In genomic region chr2:167103546-167103945, GRCm38 (mm10) we compare ENCODE assay signal across 25 mouse cellular contexts. TPM values are rescaled to one million over a fixed set of nuclear protein-coding genes. Genes with fewer than 3 reads are reported as not detected.
DNase-seq lines count a peak whose midpoint lies in the region; ATAC-seq and TF ChIP-seq lines count a peak whose summit lies in the region.
"Had no signal": no experiment of that assay in that cellular context is flagged by ENCODE, and none has a peak within 500 bp of the region (broad histone marks: within the 10 kb centered on the region; RNA-seq: fewer than 3 reads in every experiment).

No protein-coding gene starts in this region.

- H3K27me3 ChIP-seq in hindbrain, postnatal 0 days (ENCODE audit: insufficient read depth, low read length): no peaks in the 10 kb centered on the region
- H3K27me3 ChIP-seq in hindbrain, embryonic 12.5 days: no peaks in the 10 kb centered on the region
- no peaks in the 10 kb centered on the region for H3K27me3 ChIP-seq in midbrain, embryonic 14.5 days (ENCODE audit: control insufficient read depth, insufficient read depth, low read length)
- H3K27me3 ChIP-seq in midbrain, embryonic 11.5 days (ENCODE audit: control insufficient read depth, insufficient read depth, low read length): no peaks in the 10 kb centered on the region
- H3K27me3 ChIP-seq in midbrain, postnatal 0 days (ENCODE audit: insufficient read depth, low read length): no peaks in the 10 kb centered on the region
- H3K27me3 ChIP-seq: CH12.LX; embryonic facial prominence, embryonic 12.5 days; limb, embryonic 12.5 days; Patski had no signal

- WGBS in hindbrain, postnatal 0 days: 52% methylated on average over 7 of the region's 7 CpGs
- 80% methylated on average over 7 of the region's 7 CpGs for WGBS in hindbrain, embryonic 12.5 days
- WGBS in midbrain, embryonic 14.5 days: 65% methylated on average over 7 of the region's 7 CpGs
- 91% methylated on average over 7 of the region's 7 CpGs for WGBS in midbrain, embryonic 11.5 days
- 55% methylated on average over 7 of the region's 7 CpGs for WGBS in midbrain, postnatal 0 days

- H3K4me1 ChIP-seq in hindbrain, postnatal 0 days (ENCODE audit: insufficient read depth, low read length): no peaks in the 10 kb centered on the region
- no peaks in the 10 kb centered on the region for H3K4me1 ChIP-seq in hindbrain, embryonic 12.5 days
- H3K4me1 ChIP-seq in midbrain, embryonic 14.5 days (ENCODE audit: control insufficient read depth, insufficient read depth, low read length): no peaks in the 10 kb centered on the region
- no peaks in the 10 kb centered on the region for H3K4me1 ChIP-seq in midbrain, embryonic 11.5 days (ENCODE audit: control insufficient read depth, insufficient read depth, low read length)
- H3K4me1 ChIP-seq in midbrain, postnatal 0 days (ENCODE audit: insufficient read depth, low read length): no peaks in the 10 kb centered on the region

- H3K36me3 ChIP-seq in hindbrain, postnatal 0 days (ENCODE audit: insufficient read depth, low read length): 0 out of 2 replicates have a peak, but pooled peaks cover 2% of the 10 kb centered on the region
- no peaks in the 10 kb centered on the region for H3K36me3 ChIP-seq in hindbrain, embryonic 12.5 days
- peaks cover 9% of the 10 kb centered on the region for H3K36me3 ChIP-seq in midbrain, embryonic 14.5 days (ENCODE audit: control insufficient read depth, insufficient read depth, low read length)
- no peaks in the 10 kb centered on the region for H3K36me3 ChIP-seq in midbrain, embryonic 11.5 days (ENCODE audit: control insufficient read depth, insufficient read depth, low read length)
- peaks cover 29% of the 10 kb centered on the region for H3K36me3 ChIP-seq in midbrain, postnatal 0 days (ENCODE audit: insufficient read depth, low read length)
- H3K36me3 ChIP-seq: G1E; limb, embryonic 12.5 days had no signal

- H3K9me3 ChIP-seq in hindbrain, postnatal 0 days (ENCODE audit: low read length): no peaks in the 10 kb centered on the region
- H3K9me3 ChIP-seq in hindbrain, embryonic 12.5 days (replicated peaks): no peaks in the 10 kb centered on the region
- no peaks in the 10 kb centered on the region for H3K9me3 ChIP-seq in midbrain, embryonic 14.5 days (ENCODE audit: control insufficient read depth, low read length)
- no peaks in the 10 kb centered on the region for H3K9me3 ChIP-seq in midbrain, embryonic 11.5 days (ENCODE audit: control insufficient read depth, low read length)
- no peaks in the 10 kb centered on the region for H3K9me3 ChIP-seq in midbrain, postnatal 0 days (ENCODE audit: low read length)

- DNase-seq in cerebellum, postnatal 14 days: peak; percentile 79 to 81
- DNase-seq in hindbrain, postnatal 0 days (ENCODE audit: low spot score): peak; percentile 41
- DNase-seq in midbrain, embryonic 14.5 days: peak; percentile 57
- DNase-seq in midbrain, embryonic 11.5 days (ENCODE audit: low spot score, missing footprints): no peak
- DNase-seq in midbrain, postnatal 0 days (ENCODE audit: low spot score): no peak
- no peak for DNase-seq in adrenal gland, postnatal 25 days
- DNase-seq: gastrocnemius, postnatal 14 days; heart, adult 11 months; kidney, adult 18-20 months; liver, postnatal 0 days; lung, postnatal 14 days; thymus, adult 2 months; thymus, postnatal 4 days had no signal

- TF ChIP-seq CTCF in hindbrain, postnatal 0 days (IDR thresholded peaks at IDR 0.05; ENCODE audit: low read depth): no peak
- no peak for TF ChIP-seq CTCF in midbrain, postnatal 0 days (IDR thresholded peaks at IDR 0.05)

- no peak overlapping the region for H3K4me3 ChIP-seq in hindbrain, postnatal 0 days (ENCODE audit: low read length)
- H3K4me3 ChIP-seq in hindbrain, embryonic 12.5 days: no peak overlapping the region
- no peak overlapping the region for H3K4me3 ChIP-seq in midbrain, embryonic 14.5 days (replicated peaks; ENCODE audit: low read depth, low read length)
- no peak overlapping the region for H3K4me3 ChIP-seq in midbrain, embryonic 11.5 days (ENCODE audit: low read depth, low read length)
- no peak overlapping the region for H3K4me3 ChIP-seq in midbrain, postnatal 0 days (ENCODE audit: low read depth, low read length)
- H3K4me3 ChIP-seq: embryonic facial prominence, embryonic 12.5 days; limb, embryonic 12.5 days had no signal

- ATAC-seq in cerebellum, adult (ENCODE audit: insufficient number of reproducible peaks, low FRiP score, low TSS enrichment): no peak
- ATAC-seq in hindbrain, postnatal 0 days: no peak
- no peak for ATAC-seq in hindbrain, embryonic 12.5 days (ENCODE audit: low FRiP score)
- ATAC-seq in midbrain, embryonic 14.5 days (ENCODE audit: low FRiP score, low TSS enrichment): no peak
- no peak for ATAC-seq in midbrain, embryonic 11.5 days (ENCODE audit: low FRiP score)
- ATAC-seq in midbrain, postnatal 0 days (ENCODE audit: low FRiP score): no peak
- ATAC-seq: forebrain, embryonic 16.5 days; liver, postnatal 0 days; Patski had no signal

- no peak overlapping the region for H3K9ac ChIP-seq in hindbrain, postnatal 0 days (replicated peaks; ENCODE audit: low read length)
- no peak overlapping the region for H3K9ac ChIP-seq in hindbrain, embryonic 12.5 days
- H3K9ac ChIP-seq in midbrain, embryonic 14.5 days (replicated peaks; ENCODE audit: low read length): no peak overlapping the region
- no peak overlapping the region for H3K9ac ChIP-seq in midbrain, embryonic 11.5 days (ENCODE audit: low read length)
- H3K9ac ChIP-seq in midbrain, postnatal 0 days (replicated peaks; ENCODE audit: low read length, poor library complexity, severe bottlenecking): no peak overlapping the region
- H3K9ac ChIP-seq: embryonic facial prominence, embryonic 12.5 days; limb, embryonic 12.5 days; liver, postnatal 0 days had no signal

- no peak overlapping the region for H3K4me2 ChIP-seq in hindbrain, postnatal 0 days (ENCODE audit: low read depth, low read length)
- no peak overlapping the region for H3K4me2 ChIP-seq in hindbrain, embryonic 12.5 days (replicated peaks)
- H3K4me2 ChIP-seq in midbrain, embryonic 14.5 days (ENCODE audit: low read length): no peak overlapping the region
- H3K4me2 ChIP-seq in midbrain, embryonic 11.5 days: no peak overlapping the region
- H3K4me2 ChIP-seq in midbrain, postnatal 0 days (ENCODE audit: low read depth, low read length, poor library complexity, severe bottlenecking): no peak overlapping the region
- H3K4me2 ChIP-seq: embryonic facial prominence, embryonic 12.5 days; heart, embryonic 11.5 days; limb, embryonic 12.5 days; liver, embryonic 11.5 days had no signal

- no peak overlapping the region for H3K27ac ChIP-seq in hindbrain, postnatal 0 days
- no peak overlapping the region for H3K27ac ChIP-seq in hindbrain, embryonic 12.5 days
- peak overlapping the region; percentile 52 for H3K27ac ChIP-seq in midbrain, embryonic 14.5 days (replicated peaks; ENCODE audit: low read depth, low read length)
- H3K27ac ChIP-seq in midbrain, embryonic 11.5 days (ENCODE audit: low read depth, low read length): no peak overlapping the region
- peak overlapping the region; percentile 27; the same call in 1 of the 2 replicates for H3K27ac ChIP-seq in midbrain, postnatal 0 days (ENCODE audit: low read depth, low read length)
- H3K27ac ChIP-seq: embryonic facial prominence, embryonic 12.5 days; kidney, postnatal 0 days; limb, embryonic 12.5 days; stomach, postnatal 0 days had no signal

RNA-seq across cellular contexts. Expression of gene Znfx1, which starts 40.7 kb away (rescaled TPM):
- 31.6 and 34.9 TPM in 2 replicates for total RNA-seq in hindbrain, postnatal 0 days (2014; rRNA removed)
- 4.9 and 5.8 TPM in 2 replicates for polyA plus RNA-seq in hindbrain, postnatal 0 days (2015; fragmentation: Nextera tagmentation; extraction: Ambion mirVana)
- 9.4 and 9.7 TPM in 2 replicates for polyA plus RNA-seq in hindbrain, embryonic 12.5 days (2016; fragmentation: Nextera tagmentation; extraction: Ambion mirVana)
- 8.9 and 9.3 TPM in 2 replicates for polyA plus RNA-seq in midbrain, embryonic 14.5 days (2014; fragmentation: Nextera tagmentation; extraction: Ambion mirVana)
- 5.4 and 5.5 TPM in 2 replicates for polyA plus RNA-seq in midbrain, embryonic 11.5 days (2014; fragmentation: Nextera tagmentation; extraction: Ambion mirVana)
- total RNA-seq in midbrain, postnatal 0 days (2014; rRNA removed): 28.4 and 32.2 TPM in 2 replicates
- 4.7 and 6.0 TPM in 2 replicates for polyA plus RNA-seq in midbrain, postnatal 0 days (2015; fragmentation: Nextera tagmentation; extraction: Ambion mirVana)
- 49.2 and 51.7 TPM in 2 replicates for total RNA-seq in adrenal gland, postnatal 25 days (2021)

Comparison
In these comparisons a context has a peak if more than half of its experiments do, and no peak if none do; other contexts are left out.
1. DNase-seq: peak in cerebellum, postnatal 14 days (2 of 2), hindbrain, postnatal 0 days (single experiment) and midbrain, embryonic 14.5 days (single experiment); none in midbrain, embryonic 11.5 days (single experiment), midbrain, postnatal 0 days (single experiment) and adrenal gland, postnatal 25 days (single experiment).
2. H3K27ac ChIP-seq: peak in midbrain, embryonic 14.5 days (single experiment) and midbrain, postnatal 0 days (single experiment); none in hindbrain, postnatal 0 days (single experiment), hindbrain, embryonic 12.5 days (single experiment) and midbrain, embryonic 11.5 days (single experiment).